Mouse (Mus musculus) myocyte (in vitro differentiated cells): ENCODE results near the gene Ephb3. TPM values are rescaled to one million over a fixed set of nuclear protein-coding genes. Genes with fewer than 3 reads are reported as not detected.

ENCODE experiments used
- H3K27me3 ChIP-seq: one replicate; pipeline ENCODE4 v1.6.1; 2011; ENCODE audit not compliant: control insufficient read depth, insufficient read depth, insufficient read length
- H3K36me3 ChIP-seq: one replicate; pipeline ENCODE4 v1.6.1; 2011; ENCODE audit not compliant: control insufficient read depth, insufficient read depth
- H3K4me2 ChIP-seq: one replicate; pipeline ENCODE4 v1.6.1; 2011; ENCODE audit warnings: low read depth, control low read depth
- H3K4me3 ChIP-seq: one replicate; pipeline ENCODE4 v1.5.1; 2011; ENCODE audit warnings: mild to moderate bottlenecking, control low read depth, moderate library complexity
- H3K79me2 ChIP-seq: one replicate; pipeline ENCODE4 v1.6.1; 2011; ENCODE audit not compliant: control insufficient read depth, insufficient read depth
- H3ac ChIP-seq: one replicate; pipeline ENCODE4 v1.6.1; 2011; ENCODE audit not compliant: control insufficient read depth, insufficient read length
- CEBPB ChIP-seq: IDR thresholded peaks from 2 replicates; pipeline ENCODE4 v1.6.1; 2011; ENCODE audit warnings: mild to moderate bottlenecking, moderate library complexity; ENCODE audit not compliant: poor library complexity, insufficient read depth, severe bottlenecking
- E2F4 ChIP-seq: IDR thresholded peaks from one replicate; pipeline ENCODE4 v1.6.1; 2011; ENCODE audit warnings: mild to moderate bottlenecking, control low read depth, moderate library complexity; ENCODE audit not compliant: insufficient read depth
- MAX ChIP-seq: IDR thresholded peaks from one replicate; pipeline ENCODE4 v1.6.1; 2011; ENCODE audit warnings: low read depth, mild to moderate bottlenecking, control low read depth
- MYOD1 ChIP-seq, 3 experiments: IDR thresholded peaks; one replicate each; pipeline ENCODE4 v1.6.1; 2011; ENCODE audit warnings: control low read depth in 2 of 3, low read depth in 2 of 3, mild to moderate bottlenecking in 2 of 3, moderate library complexity in 1 of 3; ENCODE audit not compliant: insufficient read length in 2 of 3, control insufficient read depth in 1 of 3
- MYOG ChIP-seq, 3 experiments: IDR thresholded peaks; one replicate each; pipeline ENCODE4 v1.6.1; 2011; ENCODE audit warnings: control low read depth in 2 of 3, low read depth in 2 of 3, mild to moderate bottlenecking in 2 of 3; ENCODE audit not compliant: insufficient read length in 2 of 3, control insufficient read depth in 1 of 3, insufficient read depth in 1 of 3
- POLR2A ChIP-seq: IDR thresholded peaks from one replicate; pipeline ENCODE4 v1.6.1; 2011; ENCODE audit warnings: low read depth, mild to moderate bottlenecking, control low read depth, moderate library complexity; ENCODE audit not compliant: insufficient read length
- POLR2AphosphoS2 ChIP-seq: IDR thresholded peaks from one replicate; pipeline ENCODE4 v1.6.1; 2011; ENCODE audit warnings: low read depth, control low read depth; ENCODE audit not compliant: insufficient read length
- REST ChIP-seq: IDR thresholded peaks from one replicate; pipeline ENCODE4 v1.6.1; 2011; ENCODE audit warnings: mild to moderate bottlenecking, control low read depth, moderate library complexity; ENCODE audit not compliant: insufficient read depth, insufficient read length
- SRF ChIP-seq: IDR thresholded peaks from one replicate; pipeline ENCODE4 v1.6.1; 2011; ENCODE audit warnings: low read depth; ENCODE audit not compliant: control insufficient read depth, insufficient read length
- TCF12 ChIP-seq: IDR thresholded peaks from one replicate; pipeline ENCODE4 v1.6.1; 2011; ENCODE audit warnings: mild to moderate bottlenecking, control low read depth; ENCODE audit not compliant: poor library complexity, insufficient read depth, severe bottlenecking
- TCF3 ChIP-seq: IDR thresholded peaks from one replicate; pipeline ENCODE4 v1.6.1; 2011; ENCODE audit warnings: low read depth, control low read depth; ENCODE audit not compliant: insufficient read length
- USF1 ChIP-seq: IDR thresholded peaks from one replicate; pipeline ENCODE4 v1.6.1; 2011; ENCODE audit warnings: low read depth, mild to moderate bottlenecking, control low read depth, moderate library complexity
- polyA plus RNA-seq: library from polyadenylated mRNA; unstranded; fragments of >200 nt; fragmentation: generic; extraction: Trizol; gene quantifications from one replicate; pipeline ENCODE4 v1.2.1, GENCODE M21; 2012; ENCODE audit warnings: missing spikeins

Ephb3 gene
- polyA plus RNA-seq, 1 experiment, result 30.6 TPM

DNA sequence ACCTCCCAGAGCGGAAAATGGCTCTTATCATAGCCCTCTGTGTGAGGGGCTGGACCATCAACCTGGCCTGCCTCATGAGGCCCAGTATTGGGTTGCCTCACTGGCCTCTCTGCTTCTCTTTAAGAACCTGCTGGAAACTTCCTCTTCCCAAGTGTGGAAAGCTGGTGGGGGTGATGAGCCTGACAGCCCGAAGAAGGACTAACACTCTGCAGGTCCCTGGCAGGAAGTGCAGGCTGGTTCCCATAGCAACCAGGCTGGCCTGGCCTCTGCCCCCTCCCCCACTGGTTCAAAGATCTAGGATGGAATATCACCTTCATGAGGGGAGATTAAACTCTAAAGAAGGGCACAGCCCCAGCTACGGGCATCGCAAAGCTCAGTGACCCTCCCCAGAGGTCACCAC is 11.5 kb downstream of the Ephb3 start:
- Histone ChIP-seq H3K36me3 (peaks cover 30% of the 10 kb centered on the region), H3K4me2 (no peak overlapping the region), H3ac (no peak overlapping the region), H3K27me3 (no peaks in the 10 kb centered on the region), H3K4me3 (no peak overlapping the region), H3K79me2 (peaks cover 25% of the 10 kb centered on the region)
- TF ChIP-seq SRF (no peak), MAX (no peak), USF1 (no peak), CEBPB (no peak), E2F4 (no peak), TCF3 (no peak), MYOG (IDR thresholded peaks at IDR 0.05; ENCODE audit: control insufficient read depth in 1 of 3, insufficient read depth in 1 of 3, insufficient read length in 2 of 3, low read depth in 2 of 3) (no peak), TCF12 (no peak), MYOD1 (IDR thresholded peaks at IDR 0.05; ENCODE audit: control insufficient read depth in 1 of 3, insufficient read length in 2 of 3, low read depth in 2 of 3) (no peak), POLR2A (no peak), POLR2AphosphoS2 (no peak), REST (no peak)

DNA sequence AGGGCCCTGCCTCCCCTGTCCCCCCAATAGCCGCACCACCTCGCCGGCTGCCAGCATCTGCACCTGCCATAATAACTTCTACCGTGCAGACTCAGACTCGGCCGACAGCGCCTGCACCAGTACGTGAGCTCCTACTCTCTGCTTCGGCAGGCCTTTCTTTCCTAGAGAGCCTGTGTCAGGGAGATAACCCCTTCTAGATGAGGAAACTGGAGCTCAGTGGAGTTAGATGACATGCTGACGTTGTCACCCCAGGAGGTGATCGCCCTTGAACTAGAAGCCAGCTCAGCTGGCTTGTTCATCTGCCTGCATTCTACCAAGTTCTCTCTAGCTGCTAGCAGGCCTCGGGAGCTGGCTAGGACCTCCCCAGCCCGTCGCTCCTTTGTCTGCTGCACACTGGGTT is 12.7 kb downstream of the Ephb3 start:
- no peak overlapping the region for H3ac ChIP-seq
- TF ChIP-seq TCF3 (no peak), REST (no peak), MAX (no peak), POLR2AphosphoS2 (no peak), MYOD1 (IDR thresholded peaks at IDR 0.05; ENCODE audit: control insufficient read depth in 1 of 3, insufficient read length in 2 of 3, low read depth in 2 of 3) (no peak), TCF12 (no peak), SRF (no peak), USF1 (no peak), POLR2A (no peak)
- H3K79me2 ChIP-seq, result peaks cover 14% of the 10 kb centered on the region
- no peak overlapping the region for H3K4me3 ChIP-seq
- no peaks in the 10 kb centered on the region for H3K27me3 ChIP-seq
- no peak overlapping the region for H3K4me2 ChIP-seq
- peaks cover 30% of the 10 kb centered on the region for H3K36me3 ChIP-seq

DNA sequence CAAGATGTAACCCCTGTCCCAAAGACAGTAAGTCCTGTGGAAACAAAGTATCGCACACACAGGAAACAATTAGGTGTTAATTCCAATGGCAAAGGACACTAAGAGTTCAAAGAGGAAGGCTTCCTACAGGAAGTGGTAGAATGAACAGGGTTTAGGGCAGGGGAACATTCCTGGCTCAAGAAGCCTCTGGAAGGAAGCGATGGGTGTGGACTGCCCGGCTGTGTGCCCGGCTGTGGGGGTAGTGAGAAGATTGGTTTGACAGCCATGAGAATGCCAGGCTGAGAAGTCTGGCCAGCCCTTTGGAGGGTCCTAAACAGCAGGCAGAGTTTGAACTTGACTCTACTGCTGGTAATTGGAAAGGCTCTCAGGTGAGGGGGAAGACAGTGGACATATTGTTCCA is 15.1 kb downstream of the Ephb3 start:
- TF ChIP-seq MAX (no peak), USF1 (no peak), TCF3 (no peak), SRF (no peak), REST (no peak), TCF12 (no peak)
- H3K4me3 ChIP-seq, result no peak overlapping the region
- H3K36me3 ChIP-seq, result peaks cover 35% of the 10 kb centered on the region
- H3ac ChIP-seq, result no peak overlapping the region
- no peaks in the 10 kb centered on the region for H3K79me2 ChIP-seq
- H3K27me3 ChIP-seq, result no peaks in the 10 kb centered on the region
- H3K4me2 ChIP-seq, result no peak overlapping the region

DNA sequence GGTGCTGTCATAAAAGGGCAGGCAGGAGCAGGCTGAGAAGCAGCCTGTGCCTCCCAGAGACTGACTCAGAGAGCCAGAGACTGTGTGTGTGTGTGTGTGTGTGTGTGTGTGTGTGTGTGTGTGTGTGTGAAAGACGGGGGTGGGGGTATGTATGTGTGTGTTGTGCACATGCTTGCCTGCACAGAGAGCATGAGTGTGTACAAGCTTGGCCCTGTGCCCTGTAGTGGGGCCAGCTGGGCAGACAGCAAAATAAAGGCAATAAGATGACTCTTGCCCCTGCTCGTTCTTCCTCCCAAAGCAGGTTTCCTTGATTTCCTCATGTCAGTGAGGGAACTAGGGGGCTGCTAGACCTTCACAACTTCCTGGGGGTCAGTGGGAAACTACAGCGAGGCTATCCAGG is 18.5 kb downstream of the Ephb3 start:
- peak; percentile 25 for TF ChIP-seq POLR2AphosphoS2
- no peak for TF ChIP-seq E2F4
- H3K4me3 ChIP-seq, result no peak overlapping the region
- peaks cover 17% of the 10 kb centered on the region for H3K36me3 ChIP-seq
- no peak overlapping the region for H3ac ChIP-seq
- H3K27me3 ChIP-seq, result no peaks in the 10 kb centered on the region
- no peaks in the 10 kb centered on the region for H3K79me2 ChIP-seq
- no peak overlapping the region for H3K4me2 ChIP-seq

GRCm38 (mm10) chr16:21224648-21225240 is 20.2 kb downstream of the Ephb3 start:
- TF ChIP-seq CEBPB (no peak), TCF12 (no peak), REST (no peak), POLR2AphosphoS2 (no peak), POLR2A (no peak), MYOG (IDR thresholded peaks at IDR 0.05; ENCODE audit: control insufficient read depth in 1 of 3, insufficient read depth in 1 of 3, insufficient read length in 2 of 3, low read depth in 2 of 3) (no peak), MYOD1 (IDR thresholded peaks at IDR 0.05; ENCODE audit: control insufficient read depth in 1 of 3, insufficient read length in 2 of 3, low read depth in 2 of 3) (no peak), TCF3 (no peak), E2F4 (no peak), MAX (no peak), USF1 (no peak), SRF (no peak)
- no peak overlapping the region for H3K4me2 ChIP-seq
- H3K4me3 ChIP-seq, result no peak overlapping the region
- H3K27me3 ChIP-seq, result no peaks in the 10 kb centered on the region
- H3K79me2 ChIP-seq, result no peaks in the 10 kb centered on the region
- no peak overlapping the region for H3ac ChIP-seq
- peaks cover 9% of the 10 kb centered on the region for H3K36me3 ChIP-seq
